Comparison of ENCODE assay signal across 18 mouse cellular contexts in genomic region chr2:164558991-164559645, GRCm38 (mm10). TPM values are rescaled to one million over a fixed set of nuclear protein-coding genes. Genes with fewer than 3 reads are reported as not detected.
A peak's percentile ranks its signal among the peaks of the same experiment; 100 is the strongest.
DNase-seq lines count a peak whose midpoint lies in the region; ATAC-seq and TF ChIP-seq lines count a peak whose summit lies in the region.
"Had no signal": no experiment of that assay in that cellular context is flagged by ENCODE, and none has a peak within 500 bp of the region (broad histone marks: within the 10 kb centered on the region; RNA-seq: fewer than 3 reads in every experiment).

No protein-coding gene starts in this region.

- TF ChIP-seq CTCF in hindbrain, postnatal 0 days (IDR thresholded peaks at IDR 0.05; ENCODE audit: low read depth) = no peak

- H3K9me3 ChIP-seq in lung, embryonic 15.5 days = no peaks in the 10 kb centered on the region
- H3K9me3 ChIP-seq in stomach, embryonic 16.5 days (replicated peaks; ENCODE audit: control insufficient read depth, low read length) = no peaks in the 10 kb centered on the region
- H3K9me3 ChIP-seq in neural tube, embryonic 15.5 days (replicated peaks) = no peaks in the 10 kb centered on the region
- no peaks in the 10 kb centered on the region for H3K9me3 ChIP-seq in hindbrain, postnatal 0 days (ENCODE audit: low read length)
- H3K9me3 ChIP-seq: embryonic facial prominence, embryonic 13.5 days had no signal

- peak; percentile 68 for DNase-seq in urinary bladder, postnatal 14 days (ENCODE audit: low spot score)
- DNase-seq in urinary bladder, postnatal 10 days (ENCODE audit: low spot score) = no peak
- DNase-seq in adrenal gland, postnatal 4 days (ENCODE audit: low spot score in 2 of 2) = no peak
- no peak for DNase-seq in hindbrain, postnatal 0 days (ENCODE audit: low spot score)
- DNase-seq: adrenal gland, adult 8-10 months; cerebellum, adult 2 months; thymus, postnatal 25 days had no signal

- peak overlapping the region; percentile 74 for H3K27ac ChIP-seq in lung, embryonic 15.5 days
- H3K27ac ChIP-seq in stomach, embryonic 16.5 days (ENCODE audit: low read length) = peak overlapping the region; percentile 81
- no peak overlapping the region for H3K27ac ChIP-seq in neural tube, embryonic 15.5 days (replicated peaks)
- no peak overlapping the region for H3K27ac ChIP-seq in hindbrain, postnatal 0 days
- H3K27ac ChIP-seq: embryonic facial prominence, embryonic 13.5 days had no signal

- no peak overlapping the region for H3K4me3 ChIP-seq in lung, embryonic 15.5 days
- no peak overlapping the region for H3K4me3 ChIP-seq in stomach, embryonic 16.5 days (replicated peaks; ENCODE audit: low read length)
- H3K4me3 ChIP-seq in neural tube, embryonic 15.5 days (replicated peaks) = no peak overlapping the region
- H3K4me3 ChIP-seq in hindbrain, postnatal 0 days (ENCODE audit: low read length) = no peak overlapping the region
- H3K4me3 ChIP-seq: embryonic facial prominence, embryonic 13.5 days had no signal

- no peak overlapping the region for H3K9ac ChIP-seq in lung, embryonic 15.5 days
- no peak overlapping the region for H3K9ac ChIP-seq in stomach, embryonic 16.5 days (ENCODE audit: low read length)
- H3K9ac ChIP-seq in neural tube, embryonic 15.5 days (replicated peaks) = no peak overlapping the region
- no peak overlapping the region for H3K9ac ChIP-seq in hindbrain, postnatal 0 days (replicated peaks; ENCODE audit: low read length)
- H3K9ac ChIP-seq: embryonic facial prominence, embryonic 13.5 days had no signal

- peak overlapping the region; percentile 4; the same call in 1 of the 2 replicates for H3K4me2 ChIP-seq in lung, embryonic 15.5 days
- 0 out of 2 replicates have a peak overlapping the region, but pooled peaks have one; percentile 0 for H3K4me2 ChIP-seq in stomach, embryonic 16.5 days (ENCODE audit: low read depth, low read length)
- no peak overlapping the region for H3K4me2 ChIP-seq in neural tube, embryonic 15.5 days
- no peak overlapping the region for H3K4me2 ChIP-seq in hindbrain, postnatal 0 days (ENCODE audit: low read depth, low read length)
- H3K4me2 ChIP-seq: embryonic facial prominence, embryonic 13.5 days had no signal

- peak; percentile 39 for ATAC-seq in common myeloid progenitor, adult 5-6 weeks (replicated peaks; ENCODE audit: low read depth, poor library complexity, severe bottlenecking)
- ATAC-seq in lung, embryonic 15.5 days (ENCODE audit: borderline replicate concordance, extremely low read depth, low FRiP score, low TSS enrichment) = no peak
- ATAC-seq in stomach, embryonic 16.5 days (ENCODE audit: insufficient read depth, low FRiP score) = peak; percentile 72; the same call in 1 of the 2 replicates
- no peak for ATAC-seq in neural tube, embryonic 15.5 days (ENCODE audit: low FRiP score)
- no peak for ATAC-seq in hindbrain, postnatal 0 days
- ATAC-seq: forebrain, embryonic 16.5 days had no signal

- H3K4me1 ChIP-seq in lung, embryonic 15.5 days = peaks cover 27% of the 10 kb centered on the region
- peaks cover 16% of the 10 kb centered on the region; the same call in 1 of the 2 replicates for H3K4me1 ChIP-seq in stomach, embryonic 16.5 days (ENCODE audit: control insufficient read depth, insufficient read depth, low read length)
- H3K4me1 ChIP-seq in neural tube, embryonic 15.5 days = peaks cover 16% of the 10 kb centered on the region
- peaks cover 5% of the 10 kb centered on the region; the same call in 1 of the 2 replicates for H3K4me1 ChIP-seq in hindbrain, postnatal 0 days (ENCODE audit: insufficient read depth, low read length)

- no peaks in the 10 kb centered on the region for H3K36me3 ChIP-seq in lung, embryonic 15.5 days
- no peaks in the 10 kb centered on the region for H3K36me3 ChIP-seq in stomach, embryonic 16.5 days (ENCODE audit: control insufficient read depth, insufficient read depth, low read length)
- no peaks in the 10 kb centered on the region for H3K36me3 ChIP-seq in neural tube, embryonic 15.5 days
- H3K36me3 ChIP-seq in hindbrain, postnatal 0 days (ENCODE audit: insufficient read depth, low read length) = no peaks in the 10 kb centered on the region
- H3K36me3 ChIP-seq: embryonic facial prominence, embryonic 13.5 days had no signal

- WGBS in lung, embryonic 15.5 days = 28% methylated on average over 16 of the region's 16 CpGs
- 31% methylated on average over 16 of the region's 16 CpGs for WGBS in stomach, embryonic 16.5 days
- 53% methylated on average over 16 of the region's 16 CpGs for WGBS in neural tube, embryonic 15.5 days
- WGBS in hindbrain, postnatal 0 days = 57% methylated on average over 16 of the region's 16 CpGs

- 0 out of 2 replicates have a peak, but pooled peaks cover 5% of the 10 kb centered on the region for H3K27me3 ChIP-seq in lung, embryonic 15.5 days
- no peaks in the 10 kb centered on the region for H3K27me3 ChIP-seq in stomach, embryonic 16.5 days (ENCODE audit: control insufficient read depth, insufficient read depth, low read length)
- peaks cover 17% of the 10 kb centered on the region for H3K27me3 ChIP-seq in neural tube, embryonic 15.5 days (replicated peaks)
- H3K27me3 ChIP-seq in hindbrain, postnatal 0 days (ENCODE audit: insufficient read depth, low read length) = no peaks in the 10 kb centered on the region

RNA-seq across cellular contexts. Expression of gene Wfdc2, which starts 3.1 kb away (rescaled TPM):
- not detected in 2 replicates for total RNA-seq in common myeloid progenitor, adult 5-6 weeks (2017)
- 404 and 415 TPM in 2 replicates for polyA plus RNA-seq in lung, embryonic 15.5 days (2015; fragmentation: Nextera tagmentation; extraction: Ambion mirVana)
- polyA plus RNA-seq in stomach, embryonic 16.5 days (2015; fragmentation: Nextera tagmentation; extraction: Ambion mirVana) = 155 and 197 TPM in 2 replicates
- total RNA-seq in adrenal gland, postnatal 4 days (2021) = 10 to 100 TPM in 1 of 2 experiments, 1 to 10 TPM in 1; 1.9 to 49.1 TPM
- polyA plus RNA-seq in neural tube, embryonic 15.5 days (2015; fragmentation: Nextera tagmentation; extraction: Ambion mirVana) = 1.6 and 10.4 TPM in 2 replicates
- total RNA-seq in hindbrain, postnatal 0 days (2014; rRNA removed) = 1.5 and 2.7 TPM in 2 replicates
- polyA plus RNA-seq in hindbrain, postnatal 0 days (2015; fragmentation: Nextera tagmentation; extraction: Ambion mirVana) = 3.1 and 4.5 TPM in 2 replicates
- total RNA-seq: adrenal gland, adult 8-10 months; layer of hippocampus, postnatal 36 days had no signal

RNA-seq across cellular contexts. Expression of gene Spint3, which starts 14.1 kb away (rescaled TPM):
- not detected in 2 replicates for total RNA-seq in common myeloid progenitor, adult 5-6 weeks (2017)
- not detected in 2 replicates for polyA plus RNA-seq in lung, embryonic 15.5 days (2015; fragmentation: Nextera tagmentation; extraction: Ambion mirVana)
- polyA plus RNA-seq in stomach, embryonic 16.5 days (2015; fragmentation: Nextera tagmentation; extraction: Ambion mirVana) = not detected in 2 replicates
- not detected for total RNA-seq in adrenal gland, postnatal 4 days (2021)
- not detected in 2 replicates for polyA plus RNA-seq in neural tube, embryonic 15.5 days (2015; fragmentation: Nextera tagmentation; extraction: Ambion mirVana)
- total RNA-seq in hindbrain, postnatal 0 days (2014; rRNA removed) = not detected in 2 replicates
- polyA plus RNA-seq in hindbrain, postnatal 0 days (2015; fragmentation: Nextera tagmentation; extraction: Ambion mirVana) = not detected in 2 replicates
- total RNA-seq: adrenal gland, adult 8-10 months; heart, postnatal 25 days; layer of hippocampus, postnatal 36 days; liver, adult 2 months; midbrain, postnatal 0 days had no signal
- polyA plus RNA-seq: cerebellum, adult 2 months; embryonic facial prominence, embryonic 13.5 days; forebrain, embryonic 16.5 days; kidney, embryonic 16.5 days; liver, adult 2 months; midbrain, postnatal 0 days had no signal

RNA-seq across cellular contexts. Expression of gene Wfdc6a, which starts 26.1 kb away (rescaled TPM):
- not detected in 2 replicates for total RNA-seq in common myeloid progenitor, adult 5-6 weeks (2017)
- 0.77 and 0.95 TPM in 2 replicates for polyA plus RNA-seq in lung, embryonic 15.5 days (2015; fragmentation: Nextera tagmentation; extraction: Ambion mirVana)
- 1.3 and 2.2 TPM in 2 replicates for polyA plus RNA-seq in stomach, embryonic 16.5 days (2015; fragmentation: Nextera tagmentation; extraction: Ambion mirVana)
- total RNA-seq in adrenal gland, postnatal 4 days (2021) = 1 to 10 TPM in 1 of 2 experiments, under 1 TPM in 1; 0.48 to 1.2 TPM
- polyA plus RNA-seq in neural tube, embryonic 15.5 days (2015; fragmentation: Nextera tagmentation; extraction: Ambion mirVana) = 0.31 TPM in 1 of 2 replicates, not detected in the other
- 0.31 TPM in 1 of 2 replicates, not detected in the other for total RNA-seq in hindbrain, postnatal 0 days (2014; rRNA removed)
- polyA plus RNA-seq in hindbrain, postnatal 0 days (2015; fragmentation: Nextera tagmentation; extraction: Ambion mirVana) = 0.19 and 0.77 TPM in 2 replicates
- total RNA-seq: layer of hippocampus, postnatal 36 days; liver, adult 2 months; midbrain, postnatal 0 days had no signal
- polyA plus RNA-seq: cerebellum, adult 2 months; embryonic facial prominence, embryonic 13.5 days; forebrain, embryonic 16.5 days; kidney, embryonic 16.5 days; midbrain, postnatal 0 days had no signal

RNA-seq across cellular contexts. Expression of gene Eppin, which starts 34.3 kb away (rescaled TPM):
- not detected in 2 replicates for total RNA-seq in common myeloid progenitor, adult 5-6 weeks (2017)
- not detected in 2 replicates for polyA plus RNA-seq in lung, embryonic 15.5 days (2015; fragmentation: Nextera tagmentation; extraction: Ambion mirVana)
- polyA plus RNA-seq in stomach, embryonic 16.5 days (2015; fragmentation: Nextera tagmentation; extraction: Ambion mirVana) = not detected in 2 replicates
- total RNA-seq in adrenal gland, postnatal 4 days (2021) = not detected
- polyA plus RNA-seq in neural tube, embryonic 15.5 days (2015; fragmentation: Nextera tagmentation; extraction: Ambion mirVana) = not detected in 2 replicates
- total RNA-seq in hindbrain, postnatal 0 days (2014; rRNA removed) = not detected in 2 replicates
- polyA plus RNA-seq in hindbrain, postnatal 0 days (2015; fragmentation: Nextera tagmentation; extraction: Ambion mirVana) = not detected in 2 replicates
- total RNA-seq: adrenal gland, adult 8-10 months; heart, postnatal 25 days; layer of hippocampus, postnatal 36 days; liver, adult 2 months; midbrain, postnatal 0 days had no signal
- polyA plus RNA-seq: cerebellum, adult 2 months; embryonic facial prominence, embryonic 13.5 days; forebrain, embryonic 16.5 days; kidney, embryonic 16.5 days; liver, adult 2 months; midbrain, postnatal 0 days had no signal

RNA-seq across cellular contexts. Expression of gene Wfdc6b, which starts 54.2 kb away (rescaled TPM):
- not detected in 2 replicates for total RNA-seq in common myeloid progenitor, adult 5-6 weeks (2017)
- not detected in 2 replicates for polyA plus RNA-seq in lung, embryonic 15.5 days (2015; fragmentation: Nextera tagmentation; extraction: Ambion mirVana)
- polyA plus RNA-seq in stomach, embryonic 16.5 days (2015; fragmentation: Nextera tagmentation; extraction: Ambion mirVana) = not detected in 2 replicates
- total RNA-seq in adrenal gland, postnatal 4 days (2021) = not detected
- not detected in 2 replicates for polyA plus RNA-seq in neural tube, embryonic 15.5 days (2015; fragmentation: Nextera tagmentation; extraction: Ambion mirVana)
- total RNA-seq in hindbrain, postnatal 0 days (2014; rRNA removed) = not detected in 2 replicates
- polyA plus RNA-seq in hindbrain, postnatal 0 days (2015; fragmentation: Nextera tagmentation; extraction: Ambion mirVana) = not detected in 2 replicates
- total RNA-seq: adrenal gland, adult 8-10 months; heart, postnatal 25 days; layer of hippocampus, postnatal 36 days; liver, adult 2 months; midbrain, postnatal 0 days had no signal
- polyA plus RNA-seq: embryonic facial prominence, embryonic 13.5 days; forebrain, embryonic 16.5 days; kidney, embryonic 16.5 days; liver, adult 2 months; midbrain, postnatal 0 days had no signal

Comparison
In these comparisons a context has a peak if more than half of its experiments do, and no peak if none do; other contexts are left out.
1. ATAC-seq: peak in common myeloid progenitor, adult 5-6 weeks (single experiment) and stomach, embryonic 16.5 days (single experiment); none in lung, embryonic 15.5 days (single experiment), neural tube, embryonic 15.5 days (single experiment) and hindbrain, postnatal 0 days (single experiment).
2. H3K27ac ChIP-seq: peak in lung, embryonic 15.5 days (single experiment) and stomach, embryonic 16.5 days (single experiment); none in neural tube, embryonic 15.5 days (single experiment) and hindbrain, postnatal 0 days (single experiment).
3. H3K4me2 ChIP-seq: peak in lung, embryonic 15.5 days (single experiment) and stomach, embryonic 16.5 days (single experiment); none in neural tube, embryonic 15.5 days (single experiment) and hindbrain, postnatal 0 days (single experiment).
4. RNA of gene Wfdc2, which starts 3.1 kb away (polyA plus RNA-seq): 404 to 415 TPM in lung, embryonic 15.5 days and 155 to 197 TPM in stomach, embryonic 16.5 days; 3.1 to 4.5 TPM in hindbrain, postnatal 0 days and 1.6 to 10.4 TPM in neural tube, embryonic 15.5 days; every median in the first group is over 10 times any median in the second.